Mouse (Mus musculus) G1E (cell line): Measurements from ENCODE around the gene Cd34.

Experiments
- CTCF ChIP-seq: IDR thresholded peaks from 2 replicates; pipeline ENCODE4 v1.5.1; 2012; ENCODE audit warnings: low read depth, low read length, inconsistent platforms, mixed read lengths
- GATA1 ChIP-seq: IDR thresholded peaks from 2 replicates; pipeline ENCODE4 v1.6.1; 2012; ENCODE audit warnings: borderline replicate concordance, low read length, inconsistent platforms, mixed read lengths
- POLR2AphosphoS5 ChIP-seq: IDR thresholded peaks from 2 replicates; pipeline ENCODE4 v1.6.1; 2012; ENCODE audit warnings: low read depth, low read length, inconsistent platforms; ENCODE audit not compliant: insufficient replicate concordance
- TAL1 ChIP-seq: conservative IDR thresholded peaks from 2 replicates; pipeline ENCODE4 v1.6.1; 2012; ENCODE audit warnings: low read depth, low read length, inconsistent platforms, mixed read lengths

GRCm38 (mm10) chr1:194894513-194894912 lies 44.1 kb upstream of the Cd34 start:
- TF ChIP-seq CTCF = no peak
- no peak for TF ChIP-seq GATA1
- no peak for TF ChIP-seq POLR2AphosphoS5
- no peak for TF ChIP-seq TAL1
